Comparison of ENCODE assay signal across 34 mouse cellular contexts in genomic region chr17:62384053-62384452, GRCm38 (mm10).
A peak's percentile ranks its signal among the peaks of the same experiment; 100 is the strongest.
DNase-seq lines count a peak whose midpoint lies in the region; ATAC-seq and TF ChIP-seq lines count a peak whose summit lies in the region.
"Had no signal": no experiment of that assay in that cellular context is flagged by ENCODE, and none has a peak within 500 bp of the region (broad histone marks: within the 10 kb centered on the region; RNA-seq: fewer than 3 reads in every experiment).

No protein-coding gene starts in this region.

- H3K79me2 ChIP-seq in myocyte (ENCODE audit: control insufficient read depth, insufficient read depth): no peaks in the 10 kb centered on the region

- no peaks in the 10 kb centered on the region for H3K9me3 ChIP-seq in kidney, embryonic 15.5 days (replicated peaks)
- H3K9me3 ChIP-seq in lung, embryonic 16.5 days (ENCODE audit: control insufficient read depth, low read length): no peaks in the 10 kb centered on the region
- H3K9me3 ChIP-seq: embryonic facial prominence, embryonic 12.5 days; forebrain, embryonic 12.5 days; heart, embryonic 13.5 days; hindbrain, embryonic 10.5 days; hindbrain, embryonic 15.5 days; limb, embryonic 13.5 days; midbrain, embryonic 13.5 days; neural tube, embryonic 15.5 days; stomach, embryonic 15.5 days had no signal

- no peak overlapping the region for H3K4me3 ChIP-seq in kidney, embryonic 15.5 days (replicated peaks)
- H3K4me3 ChIP-seq in lung, embryonic 16.5 days (ENCODE audit: low read length): 0 out of 2 replicates have a peak overlapping the region, but pooled peaks have one; percentile 8
- H3K4me3 ChIP-seq in myocyte: no peak overlapping the region
- H3K4me3 ChIP-seq: embryonic facial prominence, embryonic 12.5 days; forebrain, embryonic 12.5 days; heart, embryonic 13.5 days; hindbrain, embryonic 10.5 days; hindbrain, embryonic 15.5 days; layer of hippocampus, adult 2 months; left cerebral cortex, adult 2 months; limb, embryonic 13.5 days; megakaryocyte, embryonic 14.5 days; midbrain, embryonic 13.5 days; neural tube, embryonic 15.5 days; stomach, embryonic 15.5 days had no signal

- no peak overlapping the region for H3K9ac ChIP-seq in kidney, embryonic 15.5 days
- no peak overlapping the region for H3K9ac ChIP-seq in lung, embryonic 16.5 days (ENCODE audit: low read length)
- H3K9ac ChIP-seq: embryonic facial prominence, embryonic 12.5 days; forebrain, embryonic 12.5 days; forebrain, postnatal 0 days; heart, embryonic 13.5 days; hindbrain, embryonic 15.5 days; limb, embryonic 13.5 days; midbrain, embryonic 13.5 days; neural tube, embryonic 15.5 days; stomach, embryonic 15.5 days had no signal

- H3K4me2 ChIP-seq in kidney, embryonic 15.5 days: peak overlapping the region; percentile 35
- peak overlapping the region; percentile 41 for H3K4me2 ChIP-seq in lung, embryonic 16.5 days (ENCODE audit: low read depth, low read length)
- H3K4me2 ChIP-seq in myocyte (ENCODE audit: low read depth): peak overlapping the region; percentile 60
- H3K4me2 ChIP-seq: embryonic facial prominence, embryonic 12.5 days; forebrain, embryonic 12.5 days; heart, embryonic 13.5 days; hindbrain, embryonic 15.5 days; limb, embryonic 13.5 days; liver, embryonic 11.5 days; midbrain, embryonic 13.5 days; neural tube, embryonic 15.5 days; stomach, embryonic 15.5 days had no signal

- TF ChIP-seq POLR2A in myocyte (IDR thresholded peaks at IDR 0.05; ENCODE audit: insufficient read length, low read depth): no peak

- WGBS in kidney, embryonic 15.5 days: 51% methylated on average over 16 of the region's 16 CpGs
- 42% methylated on average over 16 of the region's 16 CpGs for WGBS in lung, embryonic 16.5 days

- no peak overlapping the region for H3ac ChIP-seq in myocyte (ENCODE audit: control insufficient read depth, insufficient read length)

- DNase-seq in embryo, embryonic 11 days: peak; percentile 11
- DNase-seq in embryo, embryonic 9.5 days (ENCODE audit: extremely low spot score): no peak
- DNase-seq in kidney, adult 8-10 months: no peak
- no peak for DNase-seq in lung, postnatal 4 days
- DNase-seq: adrenal gland, postnatal 10 days; cerebellum, adult 9-10 months; cerebellum, postnatal 36 days; forebrain, postnatal 0 days; gastrocnemius, postnatal 14 days; heart, adult 18-20 months; heart, postnatal 14 days; kidney, adult 11 months; kidney, postnatal 10 days; retina, postnatal 1 day; right cerebral cortex, postnatal 14 days had no signal

- no peaks in the 10 kb centered on the region for H3K27me3 ChIP-seq in kidney, embryonic 15.5 days
- no peaks in the 10 kb centered on the region for H3K27me3 ChIP-seq in lung, embryonic 16.5 days (ENCODE audit: control insufficient read depth, insufficient read depth, low read depth, low read length)
- no peaks in the 10 kb centered on the region for H3K27me3 ChIP-seq in myocyte (ENCODE audit: control insufficient read depth, insufficient read depth, insufficient read length)
- H3K27me3 ChIP-seq: embryonic facial prominence, embryonic 12.5 days; forebrain, embryonic 12.5 days; heart, embryonic 13.5 days; hindbrain, embryonic 15.5 days; limb, embryonic 13.5 days; megakaryocyte, embryonic 14.5 days; midbrain, embryonic 13.5 days; neural tube, embryonic 15.5 days; Patski; stomach, embryonic 15.5 days had no signal

- H3K27ac ChIP-seq in kidney, embryonic 15.5 days: no peak overlapping the region
- no peak overlapping the region for H3K27ac ChIP-seq in lung, embryonic 16.5 days (ENCODE audit: low read length)
- H3K27ac ChIP-seq: embryonic facial prominence, embryonic 12.5 days; forebrain, embryonic 12.5 days; heart, embryonic 13.5 days; hindbrain, embryonic 10.5 days; hindbrain, embryonic 15.5 days; layer of hippocampus, adult 2 months; left cerebral cortex, adult 2 months; limb, embryonic 13.5 days; midbrain, embryonic 13.5 days; neural tube, embryonic 15.5 days; stomach, embryonic 15.5 days had no signal

- no peak for ATAC-seq in kidney, embryonic 15.5 days (replicated peaks; ENCODE audit: low FRiP score)
- ATAC-seq in lung, embryonic 16.5 days (ENCODE audit: low read depth): no peak
- no peak for ATAC-seq in megakaryocyte progenitor cell, adult 5-6 weeks (replicated peaks; ENCODE audit: poor library complexity)
- ATAC-seq: forebrain, postnatal 0 days; inflammation-experienced regulatory T-cells, adult 6 months; midbrain, embryonic 13.5 days; Patski had no signal

- H3K4me1 ChIP-seq in kidney, embryonic 15.5 days: no peaks in the 10 kb centered on the region
- H3K4me1 ChIP-seq in lung, embryonic 16.5 days (replicated peaks; ENCODE audit: control insufficient read depth, insufficient read depth, low read length): no peaks in the 10 kb centered on the region
- H3K4me1 ChIP-seq: embryonic facial prominence, embryonic 12.5 days; forebrain, embryonic 12.5 days; heart, embryonic 13.5 days; hindbrain, embryonic 10.5 days; hindbrain, embryonic 15.5 days; limb, embryonic 13.5 days; megakaryocyte, embryonic 14.5 days; midbrain, embryonic 13.5 days; neural tube, embryonic 15.5 days; stomach, embryonic 15.5 days had no signal

- no peaks in the 10 kb centered on the region for H3K36me3 ChIP-seq in kidney, embryonic 15.5 days
- H3K36me3 ChIP-seq in lung, embryonic 16.5 days (ENCODE audit: control insufficient read depth, insufficient read depth, low read length): no peaks in the 10 kb centered on the region
- no peaks in the 10 kb centered on the region for H3K36me3 ChIP-seq in myocyte (ENCODE audit: control insufficient read depth, insufficient read depth)
- H3K36me3 ChIP-seq: embryonic facial prominence, embryonic 12.5 days; forebrain, embryonic 12.5 days; heart, embryonic 13.5 days; hindbrain, embryonic 10.5 days; hindbrain, embryonic 15.5 days; limb, embryonic 13.5 days; midbrain, embryonic 13.5 days; neural tube, embryonic 15.5 days; stomach, embryonic 15.5 days had no signal

TF ChIP-seq in myocyte, 11 proteins besides CTCF, POLR2A, EP300 and RAD21:
- TF ChIP-seq CEBPB (IDR thresholded peaks at IDR 0.05; ENCODE audit: insufficient read depth, poor library complexity, severe bottlenecking) (no peak), USF1 (IDR thresholded peaks at IDR 0.05; ENCODE audit: low read depth) (no peak), MAX (IDR thresholded peaks at IDR 0.05; ENCODE audit: low read depth) (no peak), E2F4 (IDR thresholded peaks at IDR 0.05; ENCODE audit: insufficient read depth) (no peak)
